Mouse (Mus musculus): ENCODE measurements around the gene Mfsd4b3.
"Not testable (repeated sequence)": the region's sequence is repeated elsewhere in the genome, so short reads cannot be mapped to it uniquely, and the experiment has no call there.

The Mfsd4b3 gene

DNA sequence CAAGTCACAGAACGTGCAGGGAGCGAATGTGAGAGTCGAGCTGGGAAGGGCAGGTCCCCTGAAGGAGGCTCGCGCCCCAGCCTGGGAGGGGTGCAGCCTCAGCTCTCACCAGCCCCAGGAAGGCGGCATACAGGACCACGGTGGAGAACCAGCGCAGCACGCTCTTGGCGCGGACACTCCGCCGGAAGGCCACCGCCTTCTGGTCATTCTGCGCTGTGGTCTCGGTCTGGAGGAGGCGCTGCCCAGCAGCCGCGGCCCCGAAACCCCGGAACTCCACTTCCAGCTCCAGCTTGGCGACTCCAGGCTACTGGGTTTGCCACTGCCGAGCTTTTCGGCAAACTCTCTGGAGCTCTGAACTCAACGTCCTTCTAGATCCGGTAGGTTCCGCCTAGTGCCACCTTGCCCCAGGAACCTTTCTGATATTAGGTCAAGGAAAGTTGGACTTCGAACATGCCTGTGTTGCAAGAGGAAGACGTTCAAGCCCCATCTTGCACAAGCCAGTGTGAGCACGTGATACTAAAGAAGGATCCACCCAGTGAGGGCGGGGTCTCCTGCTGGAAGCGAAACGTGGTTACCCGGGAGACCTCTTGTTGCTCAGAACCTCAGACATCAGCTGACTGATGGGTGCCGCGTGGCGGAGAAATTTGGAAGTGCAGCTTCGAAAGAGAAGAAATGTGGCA lies at the start of gene Mfsd4b3:
Mfsd4b3 (minus strand) TSS at position 393 of the 680 bp plus-strand sequence.
- peak; percentile 87 to 89 for DNase-seq (ENCODE audit: low spot score in 2 of 2)

DNA sequence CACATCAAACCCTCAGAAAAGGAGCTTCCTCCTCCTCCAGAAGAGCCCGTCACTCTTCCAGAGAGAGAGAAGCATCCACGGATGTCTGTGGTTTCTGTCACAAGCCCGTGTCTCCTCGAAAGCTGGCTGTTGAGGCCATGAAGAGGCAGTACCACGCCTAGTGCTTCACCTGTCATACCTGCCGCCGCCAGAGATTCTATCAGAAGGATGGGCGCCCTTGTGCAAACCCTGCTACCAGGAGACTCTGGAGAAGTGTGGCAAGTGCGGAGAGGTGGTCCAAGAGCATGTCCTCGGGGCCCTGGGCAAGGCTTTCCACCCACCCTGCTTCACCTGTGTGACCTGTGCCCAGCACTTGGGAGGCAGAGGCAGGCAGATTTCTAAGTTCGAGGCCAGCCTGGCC lies 49.6 kb upstream of the Mfsd4b3 start:
- DNase-seq (ENCODE audit: low spot score in 2 of 2) = no peak

DNA sequence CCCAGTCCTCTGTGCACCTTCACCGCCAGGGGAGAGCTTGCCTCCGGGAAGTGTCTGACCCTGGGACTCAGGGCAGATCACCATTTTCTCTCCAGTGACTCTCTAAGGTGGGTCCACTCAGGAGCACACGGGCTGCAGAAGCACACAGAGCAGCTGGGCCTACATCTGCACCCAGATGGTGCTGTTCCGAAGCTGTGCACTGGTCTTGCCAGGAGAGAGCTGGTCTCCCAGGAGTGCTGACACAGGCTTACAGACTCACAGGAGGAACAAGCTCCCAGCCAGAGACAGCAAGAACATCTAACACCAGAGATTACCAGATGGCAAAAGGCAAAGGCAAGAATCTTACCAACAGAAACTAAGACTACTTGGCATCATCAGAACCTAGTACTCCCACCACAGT lies 48.9 kb upstream of the Mfsd4b3 start:
- DNase-seq (ENCODE audit: low spot score in 2 of 2) = not testable (repeated sequence)

DNA sequence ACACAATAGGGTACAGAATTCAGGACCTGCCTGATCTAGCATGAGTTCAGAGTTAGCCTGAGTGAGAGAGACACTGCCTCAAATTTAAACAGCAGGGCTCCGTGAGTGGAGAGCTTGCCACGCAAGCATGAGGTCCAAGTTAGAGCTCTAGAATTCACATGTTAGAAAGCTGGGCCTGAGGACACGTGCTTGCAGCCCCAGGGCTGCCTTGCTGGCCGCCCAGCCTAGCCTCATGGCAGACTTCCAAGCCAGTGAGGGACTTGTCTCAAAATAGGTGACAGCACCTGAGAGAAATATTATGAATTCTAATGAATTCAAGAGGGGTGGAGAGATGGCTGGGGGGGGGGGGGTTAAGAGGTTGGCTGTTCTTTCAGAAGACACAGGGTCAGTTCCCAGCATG lies 48.0 kb upstream of the Mfsd4b3 start:
- DNase-seq (ENCODE audit: low spot score in 2 of 2) = no peak

DNA sequence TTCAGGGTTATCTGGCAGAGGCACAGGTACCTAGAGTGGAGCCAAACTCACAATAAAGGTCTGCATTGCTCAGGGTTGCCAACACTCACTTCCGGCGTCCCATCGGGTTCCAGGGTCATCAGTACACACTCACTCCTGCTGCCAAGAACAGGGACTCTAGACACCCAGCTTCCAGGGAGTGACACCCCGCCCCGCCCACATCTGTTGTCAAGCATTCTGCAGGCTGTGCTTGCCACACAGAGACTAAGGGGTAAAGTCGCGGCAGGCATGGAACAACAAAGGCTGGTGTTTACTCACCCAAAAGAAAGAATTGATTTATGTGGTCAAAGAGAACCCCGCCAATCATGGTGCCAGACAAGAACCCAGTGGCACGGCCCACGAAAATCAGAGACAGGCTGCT lies 47.0 kb upstream of the Mfsd4b3 start:
- DNase-seq (ENCODE audit: low spot score in 2 of 2) = no peak

DNA sequence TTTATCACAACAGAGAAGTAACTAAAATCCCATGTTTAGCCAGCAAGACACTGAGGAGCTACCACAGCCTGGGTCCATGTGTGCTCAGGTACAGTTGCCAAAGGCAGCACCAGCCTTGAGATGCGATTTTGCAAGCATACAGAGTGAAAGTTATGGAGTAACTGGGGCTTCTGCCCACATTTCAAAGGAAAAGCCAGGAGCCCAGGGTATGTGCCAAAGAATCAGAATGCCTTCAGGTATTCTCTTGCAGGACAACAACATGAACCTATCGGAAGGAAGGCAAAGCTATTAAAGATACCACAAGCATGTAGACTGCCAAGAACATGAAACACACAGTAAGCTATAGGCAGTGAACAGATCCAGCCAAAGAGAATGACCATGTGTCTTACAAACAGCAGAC lies 40.8 kb upstream of the Mfsd4b3 start:
- no peak for DNase-seq (ENCODE audit: low spot score in 2 of 2)

DNA sequence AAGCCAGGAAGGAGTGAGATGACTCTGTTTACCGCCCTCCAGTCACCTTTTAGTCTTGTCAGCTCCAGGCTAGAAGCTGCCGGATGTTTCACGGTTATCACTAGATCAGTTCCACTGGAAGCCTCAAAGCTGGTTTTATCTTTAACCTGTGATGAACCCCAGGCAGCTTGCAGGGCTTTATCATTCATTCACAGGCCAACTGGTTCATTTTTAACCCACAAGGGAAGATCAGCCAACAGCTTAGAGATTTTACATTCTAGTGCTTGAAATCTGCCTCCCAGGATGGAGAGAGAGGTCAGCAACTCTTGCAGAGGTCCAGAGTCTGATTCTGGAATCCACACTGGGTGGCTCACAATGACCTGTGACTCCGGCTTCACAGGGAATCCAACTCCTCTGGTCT lies 31.2 kb upstream of the Mfsd4b3 start:
- DNase-seq (ENCODE audit: low spot score in 2 of 2) = no peak

DNA sequence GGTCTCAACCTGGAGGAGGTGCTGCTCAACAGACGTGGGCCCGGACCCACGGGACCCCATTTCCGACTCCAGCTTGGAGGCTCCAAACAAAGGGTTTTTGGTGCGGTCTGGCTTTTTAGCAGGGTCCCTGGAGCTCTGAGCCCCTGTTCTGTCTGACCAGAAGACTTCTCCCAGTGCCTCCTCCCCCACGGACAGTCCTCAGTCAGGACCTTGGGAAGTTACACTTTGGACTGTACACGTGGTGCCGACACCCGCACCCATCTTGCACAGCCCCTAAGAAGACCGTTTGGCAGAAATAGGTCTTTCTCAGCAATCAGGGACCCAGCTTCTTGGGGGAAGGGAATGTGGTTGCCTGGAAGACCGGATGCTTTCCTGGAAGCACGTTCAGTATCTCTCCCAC lies 26.5 kb upstream of the Mfsd4b3 start, which contains the start of gene Mfsd4b5:
Mfsd4b5 (minus strand) TSS at position 181 of the 400 bp plus-strand sequence.
- no peak for DNase-seq (ENCODE audit: low spot score in 2 of 2)

DNA sequence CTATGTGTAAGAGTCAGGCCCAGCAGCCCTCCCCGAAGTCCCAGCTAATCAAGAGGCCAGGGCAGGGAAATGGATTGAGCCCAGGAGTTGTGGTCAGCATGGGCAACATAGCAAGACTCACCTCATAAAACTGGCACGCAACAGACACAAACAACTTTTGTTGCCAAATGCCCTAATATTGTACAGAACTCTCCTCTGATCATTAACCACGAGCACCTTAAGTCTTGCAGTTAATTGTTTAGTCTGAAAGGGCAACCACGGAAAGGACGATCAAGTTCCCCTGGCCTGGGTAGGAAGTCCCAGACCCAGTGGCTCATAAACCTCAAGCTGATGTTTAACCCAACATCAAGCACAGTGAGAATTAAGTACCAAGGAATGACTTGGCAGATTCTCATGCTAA lies 22.7 kb upstream of the Mfsd4b3 start:
- DNase-seq (ENCODE audit: low spot score in 2 of 2) = no peak

DNA sequence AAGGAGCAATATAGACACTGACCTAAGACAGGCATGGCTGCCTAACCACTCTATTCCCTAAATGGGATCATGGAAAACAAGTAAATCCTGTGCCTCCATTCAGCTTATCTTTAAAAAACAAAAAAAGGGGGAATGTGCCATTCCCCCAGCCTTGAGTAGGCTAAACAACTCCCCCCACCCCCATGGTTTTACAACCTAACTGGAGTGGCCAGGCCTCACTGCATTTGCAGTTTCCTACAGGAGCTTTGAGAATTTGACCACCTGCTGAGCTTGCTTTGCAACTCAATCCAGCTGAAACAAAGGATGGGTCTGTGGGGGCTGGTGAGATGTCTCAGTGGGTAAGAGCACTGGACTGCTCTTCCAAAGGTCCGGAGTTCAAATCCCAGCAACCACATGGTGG lies 18.3 kb upstream of the Mfsd4b3 start:
- no peak for DNase-seq (ENCODE audit: low spot score in 2 of 2)

DNA sequence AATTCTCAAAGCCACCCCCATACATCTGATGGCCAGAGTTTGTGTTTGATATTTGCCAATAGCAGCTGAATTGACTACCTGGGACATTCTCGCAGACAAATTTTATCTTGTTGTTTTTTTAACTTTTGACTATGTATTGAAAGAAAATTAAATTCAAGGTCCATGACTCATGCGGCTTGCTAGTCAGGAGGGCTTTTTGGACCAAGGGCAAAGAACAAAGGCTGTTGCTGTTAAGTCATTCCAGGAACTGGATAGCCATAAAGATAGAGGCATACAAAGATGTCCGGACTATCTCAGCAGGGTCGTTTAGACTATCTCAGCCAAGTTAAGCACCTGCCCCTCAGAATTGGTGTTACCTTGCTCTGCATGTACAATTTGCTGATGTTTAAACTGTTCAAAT lies 17.4 kb upstream of the Mfsd4b3 start:
- no peak for DNase-seq (ENCODE audit: low spot score in 2 of 2)

DNA sequence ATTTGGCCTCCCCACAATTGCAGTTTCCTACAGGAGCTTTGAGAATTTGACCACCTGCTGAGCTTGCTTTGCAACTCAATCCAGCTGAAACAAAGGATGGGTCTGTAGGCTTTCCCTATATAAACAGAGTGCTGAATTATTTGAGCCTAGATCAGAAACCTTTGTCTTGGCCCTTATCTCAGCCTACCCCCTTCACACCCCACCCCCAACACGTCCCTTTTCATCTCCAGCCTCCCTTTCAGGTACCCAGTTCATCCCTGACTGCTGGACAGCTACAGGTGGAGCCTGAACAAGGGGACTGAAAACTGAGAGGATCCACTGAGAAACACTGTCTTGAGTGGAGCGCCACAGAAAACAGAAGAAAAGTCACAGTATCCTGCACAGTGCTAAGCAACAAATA lies 15.8 kb upstream of the Mfsd4b3 start:
- DNase-seq (ENCODE audit: low spot score in 2 of 2) = no peak

DNA sequence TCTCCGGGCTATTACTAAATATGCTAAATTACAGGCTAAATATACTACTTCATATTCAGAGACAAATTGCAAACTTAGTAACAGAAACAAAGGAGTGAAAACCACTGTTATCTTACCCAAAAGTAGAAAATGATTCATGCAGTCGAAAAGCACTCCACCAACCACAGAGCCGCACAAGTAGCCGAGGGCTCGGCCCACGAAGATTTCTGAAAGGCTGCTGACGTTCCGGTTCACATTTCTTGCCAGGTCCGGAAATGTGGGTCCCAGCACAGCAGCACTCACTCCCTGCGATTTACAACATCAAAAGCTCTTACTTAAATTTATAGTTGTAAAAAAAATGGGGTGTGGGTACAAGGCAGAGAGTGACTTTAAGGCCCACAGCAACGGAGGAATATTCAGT lies 15.0 kb upstream of the Mfsd4b3 start:
- no peak for DNase-seq (ENCODE audit: low spot score in 2 of 2)

DNA sequence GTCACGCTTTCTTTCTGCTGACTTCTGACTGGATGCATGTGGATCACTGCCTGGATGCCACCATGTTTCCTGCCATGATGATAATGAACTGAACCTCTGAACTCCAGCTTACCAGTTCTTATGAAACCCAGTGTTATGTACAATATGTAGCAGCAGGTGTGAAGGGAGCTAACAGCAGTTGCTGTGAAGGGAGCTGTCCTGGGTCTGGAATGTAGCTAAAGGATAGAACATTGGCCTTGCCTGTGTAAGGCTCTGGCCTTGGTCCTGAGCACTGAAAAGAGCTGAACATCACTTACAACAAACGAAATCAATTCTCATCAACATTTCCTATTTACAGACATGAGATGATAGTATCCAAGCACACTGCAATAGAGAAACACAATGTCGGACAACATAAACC lies 7.6 kb upstream of the Mfsd4b3 start:
- no peak for DNase-seq (ENCODE audit: low spot score in 2 of 2)

DNA sequence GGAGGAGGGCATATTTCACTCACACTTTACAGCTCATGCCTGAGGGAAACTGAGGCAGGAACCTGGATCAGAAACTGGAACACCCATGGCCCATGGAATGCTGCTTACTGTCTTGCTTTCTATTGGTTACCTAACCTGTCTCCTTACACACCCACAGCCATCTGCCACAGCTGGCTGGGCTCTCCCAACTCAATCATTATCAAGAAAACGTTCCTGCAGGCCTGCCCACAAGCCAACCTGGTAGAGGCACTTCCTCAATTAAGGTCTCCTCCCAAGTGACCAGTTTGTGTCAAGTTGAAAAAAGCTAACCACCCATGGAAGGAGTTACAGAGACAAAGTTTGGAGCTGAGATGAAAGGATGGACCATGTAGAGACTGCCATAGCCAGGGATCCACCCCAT lies 2.0 kb upstream of the Mfsd4b3 start:
- no peak for DNase-seq (ENCODE audit: low spot score in 2 of 2)

DNA sequence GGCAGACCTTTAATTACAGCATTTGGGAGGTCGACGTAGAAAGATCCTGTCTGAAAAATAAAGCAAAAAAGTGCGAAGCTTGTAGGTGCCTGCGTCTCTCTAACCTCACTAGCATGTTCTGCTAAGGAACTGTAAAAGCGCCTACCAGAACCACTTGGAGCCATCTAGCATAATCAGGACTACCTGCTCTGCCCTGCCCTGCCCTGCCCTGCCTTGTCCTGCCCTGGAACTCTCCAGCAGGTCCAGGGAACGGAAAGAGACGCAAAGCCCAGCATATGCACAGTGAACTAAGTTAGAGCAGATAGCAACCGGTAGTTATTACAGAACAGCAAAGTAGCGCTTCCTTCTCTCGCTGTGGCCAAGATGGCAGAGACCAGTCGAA lies 479 bp upstream of the Mfsd4b3 start:
- DNase-seq (ENCODE audit: low spot score in 2 of 2) = no peak

DNA sequence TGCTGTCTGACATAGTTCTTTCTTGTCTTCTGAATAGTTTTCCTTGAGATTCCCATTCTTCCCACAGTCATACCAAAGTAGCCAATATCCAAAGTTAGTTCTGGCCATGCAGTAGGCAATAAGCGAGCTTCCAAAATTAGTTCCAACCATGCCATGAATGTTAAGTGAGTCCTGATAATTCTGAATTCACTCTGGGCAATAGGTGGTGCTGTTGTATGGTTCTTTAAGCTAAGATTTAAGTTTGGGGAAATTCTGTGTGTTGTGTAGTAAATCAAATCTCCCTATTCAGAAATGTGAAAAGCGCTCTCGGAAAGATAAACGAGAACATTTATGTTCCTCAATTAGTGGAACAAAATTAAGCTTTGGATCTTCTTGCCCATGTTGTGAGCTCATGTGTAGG lies 1.7 kb downstream of the Mfsd4b3 start:
- no peak for DNase-seq (ENCODE audit: low spot score in 2 of 2)

DNA sequence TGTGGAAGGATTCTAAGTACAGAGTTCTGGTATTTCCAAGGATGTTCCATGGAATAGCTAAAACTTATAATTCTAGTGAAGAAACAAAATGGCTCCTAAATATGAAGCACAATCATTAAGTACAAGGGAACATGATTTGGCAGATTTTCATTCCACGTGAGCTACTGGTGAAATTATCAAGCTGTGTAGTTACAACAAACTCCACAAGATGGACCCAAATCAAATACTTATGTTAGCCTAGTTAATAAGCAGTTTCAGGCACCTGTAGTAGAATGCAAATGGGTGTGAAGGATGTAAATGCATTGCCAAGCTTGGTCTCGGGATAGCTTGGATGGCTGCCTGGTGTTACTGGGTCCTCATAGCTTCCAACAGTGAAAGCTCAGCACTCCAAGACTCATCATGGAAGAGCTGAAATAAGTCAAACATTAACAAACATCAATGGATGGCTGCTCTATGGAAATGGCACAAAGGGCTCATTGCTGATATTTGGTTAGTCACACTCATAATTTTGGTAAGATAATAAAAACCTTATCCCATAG lies 3.5 kb downstream of the Mfsd4b3 start:
- DNase-seq (ENCODE audit: low spot score in 2 of 2) = no peak

DNA sequence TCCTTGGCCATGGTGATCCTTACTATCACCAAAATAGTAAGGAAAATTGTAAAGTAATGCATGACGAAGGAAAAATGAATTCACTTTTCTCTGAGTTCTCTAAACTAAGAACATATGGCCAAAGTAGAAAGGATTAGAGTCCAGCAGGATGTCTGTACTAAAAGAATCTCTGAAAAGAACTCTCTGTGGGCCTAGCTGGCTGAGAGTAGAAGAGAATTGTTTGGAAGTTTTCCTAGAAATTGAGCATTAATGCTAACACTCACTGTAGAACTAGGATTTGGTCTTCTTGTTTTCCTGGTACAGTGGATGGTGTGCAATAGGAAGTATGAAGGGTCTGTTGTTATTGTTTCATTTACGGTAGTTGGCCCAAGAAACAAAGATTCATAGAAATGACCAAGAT lies 4.8 kb downstream of the Mfsd4b3 start:
- DNase-seq (ENCODE audit: low spot score in 2 of 2) = no peak

DNA sequence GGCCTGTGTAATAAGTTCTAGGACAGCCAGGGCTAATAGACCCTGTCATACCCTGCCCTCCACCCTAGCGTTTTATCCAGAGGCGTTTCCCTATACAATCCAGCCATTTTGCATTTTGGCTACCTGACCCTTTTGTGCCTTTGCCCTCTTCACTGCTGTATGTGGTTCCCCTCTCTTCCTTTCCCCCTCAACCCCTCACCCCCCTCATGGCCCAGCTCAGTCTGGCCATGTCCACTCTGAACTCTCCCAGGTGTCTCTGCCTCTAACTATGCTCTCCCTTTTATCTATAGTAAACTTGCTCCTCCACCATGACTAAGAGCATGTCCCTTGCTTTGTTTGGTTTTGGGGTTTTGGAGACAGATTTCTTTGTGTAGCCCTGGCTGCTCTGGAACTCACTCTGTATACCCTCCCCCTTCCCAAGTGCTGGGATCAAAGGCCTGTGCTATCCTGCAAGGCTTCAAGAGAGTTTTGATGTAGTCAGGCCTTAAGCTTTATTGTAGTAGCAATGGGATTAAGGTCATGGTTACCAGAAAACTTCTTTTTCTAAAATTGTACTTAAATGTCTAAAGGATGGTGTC lies 10.5 kb downstream of the Mfsd4b3 start:
- no peak for DNase-seq (ENCODE audit: low spot score in 2 of 2)

DNA sequence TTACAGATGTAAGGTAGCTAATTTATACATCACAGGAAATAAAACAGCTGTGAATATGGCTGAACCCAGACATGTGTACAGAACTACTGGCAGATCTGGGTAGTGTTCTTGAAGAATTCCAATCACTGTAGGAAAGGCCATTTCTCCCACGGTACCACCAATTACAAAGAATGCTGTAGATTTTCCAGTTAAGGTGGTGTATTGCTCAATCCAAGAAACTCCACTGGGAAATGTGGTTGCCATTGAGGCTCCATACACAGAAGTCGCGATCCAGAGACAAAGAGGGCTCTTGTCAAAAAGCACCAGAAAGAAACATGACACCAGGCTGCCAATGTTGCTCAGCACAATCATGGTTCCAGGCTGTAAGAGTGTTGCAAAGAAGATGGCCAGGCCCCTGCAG lies 12.8 kb downstream of the Mfsd4b3 start:
- not testable (repeated sequence) for DNase-seq (ENCODE audit: low spot score in 2 of 2)

DNA sequence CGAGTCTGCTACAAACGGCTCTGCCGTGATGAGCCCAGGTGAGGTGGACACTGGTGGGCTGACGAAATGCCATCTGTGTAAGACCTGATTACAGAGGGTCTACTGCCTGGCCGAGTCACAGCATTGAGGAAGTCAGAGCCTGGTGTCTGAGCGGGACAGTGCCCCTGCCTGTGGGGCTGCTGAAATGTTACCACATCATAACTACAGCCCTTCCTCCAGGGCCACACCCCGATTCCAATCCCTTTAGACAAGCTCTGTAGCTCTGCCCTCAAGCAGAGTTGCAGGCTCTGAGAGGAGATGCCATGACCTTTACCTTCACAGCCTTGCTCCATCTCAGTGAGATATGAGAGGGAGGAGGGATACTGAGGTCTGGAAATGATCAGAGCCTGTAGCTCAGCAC lies 23.4 kb downstream of the Mfsd4b3 start:
- no peak for DNase-seq (ENCODE audit: low spot score in 2 of 2)

DNA sequence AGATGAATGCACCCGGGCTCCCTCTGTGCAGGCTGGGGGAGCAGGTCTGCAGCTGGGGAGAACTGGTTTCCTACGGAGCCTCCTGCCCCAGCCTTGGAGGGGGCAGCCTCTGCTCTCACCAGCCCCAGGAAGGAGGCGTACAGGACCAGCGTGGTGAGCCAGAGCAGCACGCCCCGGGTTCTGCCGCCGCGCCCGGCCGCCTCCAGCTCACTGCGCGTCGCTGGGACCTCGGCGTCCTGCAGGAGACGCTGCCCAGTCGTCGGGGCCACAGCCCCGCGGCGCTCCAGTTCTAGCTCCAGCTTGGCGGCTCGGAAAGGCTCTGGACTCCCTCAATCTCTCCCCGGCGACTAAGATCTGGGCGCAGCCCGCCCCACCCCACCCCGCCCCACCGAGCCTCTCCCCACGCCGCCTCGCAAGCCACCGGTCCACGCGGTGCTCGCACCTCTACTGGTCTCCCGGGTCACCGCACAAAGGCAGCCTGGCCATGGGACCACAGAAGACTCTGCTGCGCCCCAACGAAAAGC lies 33.3 kb downstream of the Mfsd4b3 start, which contains the start of gene Mfsd4b2:
Mfsd4b2 (minus strand) TSS at position 308 of the 524 bp plus-strand sequence.
- no peak for DNase-seq (ENCODE audit: low spot score in 2 of 2)
